Mouse (Mus musculus) erythroblast, adult 5-6 weeks (primary cell): Measurements from ENCODE around the gene Uncx. TPM values are rescaled to one million over a fixed set of nuclear protein-coding genes. Genes with fewer than 3 reads are reported as not detected.

Source experiments
- ATAC-seq: replicated peaks from 2 replicates; pipeline ENCODE4 v1.8.0; 2016; ENCODE audit warnings: moderate number of reproducible peaks, mild to moderate bottlenecking, moderate TSS enrichment, inconsistent platforms; ENCODE audit not compliant: poor library complexity, low FRiP score, severe bottlenecking
- total RNA-seq, 2 experiments: library from RNA; stranded (forward) in 1 of 2; stranded (reverse) in 1 of 2; fragments of 150-400 nt in 1 of 2; fragments of 200-764, 138-1000 nt in 1 of 2; gene quantifications; 2 replicates each; pipeline versions ENCODE4 v1.2.3 to v1.2.4; 2015 to 2017; ENCODE audit warnings: low replicate concordance in 2 of 2

The Uncx gene
- total RNA-seq, 2 experiments from 2014 or later = not detected

- ATAC-seq = no peak
Measured at GRCm38 (mm10) chr5:139592850-139593249, 49.6 kb downstream of the Uncx start.

DNA sequence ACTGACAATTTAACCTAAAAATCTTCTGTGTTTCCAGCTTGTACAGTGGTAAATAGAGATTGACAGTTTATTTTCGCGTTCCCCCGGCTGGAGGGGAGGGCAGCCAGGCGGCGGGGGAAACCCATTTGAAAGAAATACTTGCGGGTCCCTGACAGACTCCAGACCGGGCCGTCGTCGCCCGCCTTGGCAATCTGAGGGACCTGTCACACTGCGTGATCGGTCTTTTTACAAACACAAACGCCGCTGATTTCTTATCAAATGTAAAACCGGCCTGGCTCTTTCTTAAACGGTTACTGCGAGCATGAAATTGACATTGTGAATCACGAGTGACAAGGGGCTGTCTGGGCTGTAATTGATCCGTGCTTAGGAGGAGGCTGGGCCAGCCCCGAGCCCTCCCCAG lies 50.5 kb downstream of the Uncx start:
- ATAC-seq = no peak

GRCm38 (mm10) chr5:139595001-139595400 lies 51.7 kb downstream of the Uncx start:
- ATAC-seq = no peak

Other genes with a start within 250 kb of the Uncx start
- 8.3 and 11.9 TPM in 2 replicates for gene Adap1, start 217.9 kb upstream of the Uncx start, total RNA-seq (2015; ENCODE audit: low replicate concordance)
- 5.4 and 9.1 TPM in 2 replicates for gene Adap1, start 217.9 kb upstream of the Uncx start, total RNA-seq (2017; ENCODE audit: low replicate concordance)
- gene Cox19, start 192.1 kb upstream of the Uncx start, total RNA-seq (2015; ENCODE audit: low replicate concordance) = 4.2 and 6.5 TPM in 2 replicates
- gene Cox19, start 192.1 kb upstream of the Uncx start, total RNA-seq (2017; ENCODE audit: low replicate concordance) = 7.7 and 8.8 TPM in 2 replicates
- gene Cyp2w1, start 190.9 kb upstream of the Uncx start, total RNA-seq (2015; ENCODE audit: low replicate concordance) = not detected in 2 replicates
- gene Cyp2w1, start 190.9 kb upstream of the Uncx start, total RNA-seq (2017; ENCODE audit: low replicate concordance) = not detected in 2 replicates
- 27.3 and 37.2 TPM in 2 replicates for gene Gpr146, start 165.8 kb upstream of the Uncx start, total RNA-seq (2015; ENCODE audit: low replicate concordance)
- gene Gpr146, start 165.8 kb upstream of the Uncx start, total RNA-seq (2017; ENCODE audit: low replicate concordance) = 49.4 and 58.3 TPM in 2 replicates
- 1.9 and 2.1 TPM in 2 replicates for gene C130050O18Rik, start 138.2 kb upstream of the Uncx start, total RNA-seq (2015; ENCODE audit: low replicate concordance)
- gene C130050O18Rik, start 138.2 kb upstream of the Uncx start, total RNA-seq (2017; ENCODE audit: low replicate concordance) = 2.9 and 4.3 TPM in 2 replicates
- not detected in 2 replicates for gene Gper1, start 120.3 kb upstream of the Uncx start, total RNA-seq (2015; ENCODE audit: low replicate concordance)
- not detected in 2 replicates for gene Gper1, start 120.3 kb upstream of the Uncx start, total RNA-seq (2017; ENCODE audit: low replicate concordance)
- 1.3 and 8.6 TPM in 2 replicates for gene 3110082I17Rik, start 83.0 kb upstream of the Uncx start, total RNA-seq (2015; ENCODE audit: low replicate concordance)
- gene 3110082I17Rik, start 83.0 kb upstream of the Uncx start, total RNA-seq (2017; ENCODE audit: low replicate concordance) = 2.8 and 4.0 TPM in 2 replicates
- 2.3 and 2.9 TPM in 2 replicates for gene Zfand2a, start 58.9 kb upstream of the Uncx start, total RNA-seq (2015; ENCODE audit: low replicate concordance)
- gene Zfand2a, start 58.9 kb upstream of the Uncx start, total RNA-seq (2017; ENCODE audit: low replicate concordance) = 3.4 and 5.4 TPM in 2 replicates
- gene Micall2, start 192.8 kb downstream of the Uncx start, total RNA-seq (2015; ENCODE audit: low replicate concordance) = 9.0 and 11.1 TPM in 2 replicates
- 12.2 and 21.9 TPM in 2 replicates for gene Micall2, start 192.8 kb downstream of the Uncx start, total RNA-seq (2017; ENCODE audit: low replicate concordance)
- gene Ints1, start 232.2 kb downstream of the Uncx start, total RNA-seq (2015; ENCODE audit: low replicate concordance) = 21.3 and 30.7 TPM in 2 replicates
- 10.9 and 28.0 TPM in 2 replicates for gene Ints1, start 232.2 kb downstream of the Uncx start, total RNA-seq (2017; ENCODE audit: low replicate concordance)
- gene Mafk, start 248.0 kb downstream of the Uncx start, total RNA-seq (2015; ENCODE audit: low replicate concordance) = 72.4 and 83.0 TPM in 2 replicates
- 147 and 218 TPM in 2 replicates for gene Mafk, start 248.0 kb downstream of the Uncx start, total RNA-seq (2017; ENCODE audit: low replicate concordance)